Mouse (Mus musculus) gastrocnemius, adult 2 months (tissue): ENCODE data around the gene Xdh. TPM values are rescaled to one million over a fixed set of nuclear protein-coding genes. Genes with fewer than 3 reads are reported as not detected.

Experiments used
- DNase-seq: peaks from one replicate; pipeline ENCODE4 v3.0.0; 2022
- H3K27ac ChIP-seq: fragments of 200-600 bp; 2 replicates; pipeline ENCODE4 v1.8.1; 2022; ENCODE audit warnings: mild to moderate bottlenecking
- H3K4me3 ChIP-seq: fragments of 200-600 bp; 2 replicates; pipeline ENCODE4 v1.8.1; 2022; ENCODE audit warnings: mild to moderate bottlenecking, moderate library complexity
- CTCF ChIP-seq: fragments of 200-600 bp; IDR thresholded peaks from 2 replicates; pipeline ENCODE4 v1.8.1; 2022; ENCODE audit warnings: antibody characterized with exemption, mild to moderate bottlenecking, moderate library complexity
- intact Hi-C: fragments of 180-260 bp; cut with DNase I; formaldehyde crosslinking; loops from one replicate; pipeline ENCODE4 v1.15.1; 2025
- long read RNA-seq, 2 experiments: library from polyadenylated mRNA; stranded (forward); transcript quantifications; one replicate each; pipeline ENCODE4 v2.0.0; 2021
- total RNA-seq, 2 experiments: library from RNA; stranded (reverse); gene quantifications; 2 replicates each; pipeline ENCODE4 v1.2.3; 2021

Gene Xdh
- total RNA-seq: 10 to 100 TPM; 54.9 to 72.1 TPM
- long read RNA-seq, experiment 1, full-length matches to known transcripts: 42 of 56 reads
- long read RNA-seq, experiment 1, partial matches to known transcripts: 5 of 56 reads
- long read RNA-seq, experiment 1, other reads (novel, unspliced or antisense): 9 of 56 reads
- long read RNA-seq, experiment 2, full-length matches to known transcripts: 58 of 72 reads
- long read RNA-seq, experiment 2, partial matches to known transcripts: 4 of 72 reads
- long read RNA-seq, experiment 2, other reads (novel, unspliced or antisense): 10 of 72 reads

DNA sequence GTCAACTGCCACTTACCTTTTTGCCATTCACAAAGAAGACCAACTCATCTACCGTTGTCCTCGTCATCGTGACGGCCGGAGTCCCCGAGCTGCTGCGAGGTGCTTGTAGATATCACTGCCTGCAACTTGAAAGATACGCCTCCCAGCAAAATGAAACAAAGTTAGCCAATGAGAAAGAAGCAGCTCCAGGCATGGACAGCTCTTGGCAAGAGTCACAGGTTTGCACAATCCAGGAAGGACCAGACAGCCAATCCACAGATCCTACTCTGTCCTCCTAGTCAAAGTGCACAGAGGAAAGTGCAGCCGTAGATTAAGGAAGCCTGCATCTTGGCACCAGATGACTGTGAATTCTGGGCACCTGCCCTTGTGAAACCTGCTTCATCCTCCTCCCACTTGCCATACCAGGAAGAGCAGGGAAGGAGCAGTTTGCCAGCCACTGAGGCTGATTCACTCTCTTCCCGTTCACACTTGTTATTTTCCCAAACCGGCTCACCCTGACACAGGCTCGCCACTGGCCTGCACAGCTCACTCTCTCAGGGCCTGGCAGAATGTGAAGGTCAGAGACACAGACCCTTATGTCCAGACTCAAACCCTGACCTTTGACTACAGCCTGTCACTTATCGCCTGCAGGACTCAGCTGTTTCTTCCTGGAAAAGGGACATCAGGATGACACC is at the start of gene Xdh:
TSS of gene Xdh (minus strand) at position 135 of the 674 bp plus-strand sequence.
- TF ChIP-seq CTCF: no peak
- DNase-seq: peak; percentile 75
- intact Hi-C loops: no loop called here
- Histone ChIP-seq H3K27ac (peak within 1 kb of the TSS; percentile 86), H3K4me3 (peak within 1 kb of the TSS; percentile 70)

DNA sequence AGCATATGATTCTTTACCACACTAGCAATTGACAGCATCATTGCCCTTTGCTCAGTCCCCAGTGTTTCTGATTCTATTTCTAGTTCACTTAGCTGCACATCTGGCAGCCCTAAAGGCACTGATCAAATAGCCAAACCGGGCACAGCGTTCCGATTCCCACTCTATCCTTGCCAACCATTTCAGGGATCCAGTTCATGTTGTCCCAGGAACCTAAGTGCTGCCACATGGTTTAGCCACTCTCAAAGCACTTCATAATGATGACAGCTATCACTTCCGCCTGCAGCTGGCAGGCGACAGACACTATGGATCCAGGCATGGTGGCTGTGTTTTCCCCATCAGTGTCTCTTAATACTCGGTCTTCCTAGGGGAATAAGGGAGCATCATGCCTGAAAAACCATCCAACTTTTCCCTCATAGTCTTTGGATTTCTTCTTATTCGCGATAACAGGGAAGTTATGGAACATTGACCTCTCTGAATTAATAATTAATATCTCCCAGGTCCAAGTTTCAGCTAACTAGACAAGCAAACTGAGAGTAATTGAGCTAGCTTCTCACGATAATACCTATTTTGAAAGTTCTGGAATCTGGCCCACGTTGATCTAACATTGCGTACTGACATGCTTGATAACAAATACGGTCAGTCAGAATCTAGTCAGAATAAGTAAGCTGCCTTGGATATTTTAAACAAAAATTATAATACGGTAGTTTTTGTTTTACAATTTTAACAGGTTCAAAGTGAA is 46.1 kb upstream of the Xdh start:
- intact Hi-C loops: no loop called here
- no peak overlapping the region for H3K4me3 ChIP-seq
- DNase-seq: peak; percentile 44
- TF ChIP-seq CTCF: no peak
- H3K27ac ChIP-seq: no peak overlapping the region

DNA sequence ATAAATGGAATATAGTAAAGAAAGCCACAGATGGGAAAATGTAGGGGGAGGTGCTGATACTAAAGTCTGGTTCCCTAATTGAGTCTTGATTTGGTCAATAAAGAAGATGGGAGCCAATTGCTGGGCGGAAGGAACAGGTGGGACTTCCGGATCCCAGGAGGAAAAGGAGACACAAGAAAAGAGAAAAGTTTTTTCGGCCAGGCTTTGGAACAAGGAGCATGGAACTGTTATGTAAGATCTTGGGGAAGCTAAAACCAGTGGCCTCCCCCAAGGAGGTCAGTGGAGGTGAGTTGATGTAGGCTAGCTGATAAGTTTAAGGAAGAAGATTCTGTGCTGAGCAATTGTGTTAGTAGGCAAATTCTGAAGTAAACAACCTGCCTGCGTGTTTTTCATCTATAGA is 41.3 kb upstream of the Xdh start:
- Histone ChIP-seq H3K4me3 (no peak overlapping the region), H3K27ac (peak overlapping the region; percentile 84)
- DNase-seq: no peak
- TF ChIP-seq CTCF: no peak
- intact Hi-C loops: loop anchor here (2.0 kb wide), 1 partner anchor 28 kb away; no protein-coding TSS in a partner anchor

DNA sequence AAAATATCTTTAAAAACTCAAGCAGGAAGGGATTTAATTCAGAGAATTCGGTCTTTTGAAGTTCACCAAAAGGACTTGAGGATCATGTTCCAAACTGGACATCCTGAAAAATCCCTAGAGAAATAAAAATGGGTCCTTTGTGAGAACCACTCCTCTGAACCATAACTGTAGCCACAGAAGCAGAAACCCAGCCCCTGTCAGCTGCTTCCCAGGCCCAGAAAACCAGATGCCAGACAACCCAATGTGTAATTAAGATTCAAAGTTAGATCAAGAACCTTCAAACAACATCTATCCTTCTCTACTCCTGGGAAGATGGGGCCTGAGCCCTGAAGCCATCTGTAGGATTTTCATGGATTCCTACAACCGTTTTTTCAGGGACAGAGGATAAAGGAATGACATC is 36.6 kb upstream of the Xdh start:
- H3K27ac ChIP-seq: peak overlapping the region; percentile 48; the same call in 1 of the 2 replicates
- DNase-seq: no peak
- no peak for TF ChIP-seq CTCF

DNA sequence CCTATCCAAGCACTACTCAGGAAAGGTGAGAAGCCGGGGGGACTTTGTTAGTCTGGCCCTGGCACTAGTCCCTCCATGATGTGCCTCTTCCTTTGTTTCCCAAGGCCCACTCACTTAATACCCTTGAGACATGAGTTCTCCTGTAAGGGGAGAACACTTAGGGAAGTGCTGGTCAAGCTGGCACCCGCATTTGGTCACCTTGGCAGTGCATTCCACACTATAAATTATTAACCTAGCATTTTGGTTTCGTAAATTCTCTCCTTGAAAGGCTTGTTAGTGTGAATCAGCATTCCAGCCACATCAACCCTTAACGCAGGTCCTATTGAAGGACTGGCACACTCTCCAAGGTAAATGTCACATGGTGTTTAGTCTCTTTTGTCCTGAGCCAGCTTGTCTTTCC is 35.9 kb upstream of the Xdh start:
- Histone ChIP-seq H3K27ac (peak overlapping the region; percentile 48), H3K4me3 (no peak overlapping the region)
- intact Hi-C loops: no loop called here
- no peak for TF ChIP-seq CTCF
- no peak for DNase-seq

More for the DNA sequence above, 36.6 kb upstream of the Xdh start:
- no peak overlapping the region for H3K4me3 ChIP-seq
- intact Hi-C loops: no loop called here

DNA sequence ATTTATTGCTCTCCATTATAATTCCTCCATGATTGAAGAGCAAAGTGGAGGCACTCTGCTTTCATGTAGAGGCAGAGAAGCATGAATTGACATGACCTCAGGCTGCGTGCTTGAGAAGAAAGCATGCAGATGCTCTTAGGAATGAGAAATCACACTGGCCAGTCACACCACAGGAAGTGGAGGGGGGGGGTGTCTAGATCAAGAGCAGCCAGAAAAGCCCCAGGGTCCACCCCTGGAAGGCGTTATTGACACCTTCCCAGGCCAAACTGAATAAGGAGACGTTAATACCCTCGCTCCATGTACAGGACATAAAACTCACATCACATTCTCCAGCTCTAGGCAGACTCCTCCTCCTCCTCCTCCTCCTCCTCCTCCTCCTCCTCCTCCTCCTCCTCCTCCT is 34.5 kb upstream of the Xdh start:
- TF ChIP-seq CTCF: no peak
- H3K4me3 ChIP-seq: no peak overlapping the region
- intact Hi-C loops: no loop called here
- no peak overlapping the region for H3K27ac ChIP-seq
- no peak for DNase-seq

DNA sequence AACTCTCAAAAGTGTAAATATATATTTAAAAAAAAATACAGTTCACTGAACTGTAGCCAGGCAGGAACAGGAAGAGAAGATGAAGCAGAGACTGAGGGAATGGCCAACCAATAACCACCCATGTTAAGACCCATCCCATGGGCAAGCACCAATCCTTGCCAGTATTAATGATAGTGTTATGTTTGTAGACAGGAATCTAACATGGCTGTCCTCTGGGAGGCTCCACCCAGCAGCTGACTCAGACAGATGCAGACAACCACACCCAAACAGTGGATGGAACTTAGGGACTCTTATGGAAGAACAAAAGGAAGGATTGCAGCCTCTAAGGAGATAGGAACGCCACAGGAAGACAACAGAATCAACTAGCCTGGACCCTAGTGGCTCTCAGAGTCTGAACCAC is 32.9 kb upstream of the Xdh start:
- 0 out of 2 replicates have a peak overlapping the region, but pooled peaks have one; percentile 20 for H3K27ac ChIP-seq
- intact Hi-C loops: no loop called here
- TF ChIP-seq CTCF: no peak
- DNase-seq: peak; percentile 33
- H3K4me3 ChIP-seq: no peak overlapping the region

DNA sequence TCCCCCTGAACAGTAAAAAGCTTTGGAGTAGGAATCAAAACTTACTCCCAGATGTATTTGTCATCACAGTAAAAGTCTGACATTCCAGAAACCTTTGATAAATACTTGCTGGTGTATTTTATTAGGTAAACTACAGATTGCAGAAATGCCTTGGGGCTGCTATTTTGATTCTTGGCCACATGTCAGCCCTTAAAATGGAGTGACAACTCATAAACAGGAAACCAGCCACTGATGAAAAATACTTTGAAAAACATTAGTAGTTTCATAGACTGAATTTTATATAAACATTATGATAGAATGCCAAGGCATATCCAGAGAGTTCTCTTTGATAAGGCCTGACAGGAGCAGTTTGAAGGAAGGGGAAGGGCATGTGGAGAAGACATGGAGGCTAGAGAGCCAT is 26.1 kb upstream of the Xdh start:
- TF ChIP-seq CTCF: no peak
- H3K4me3 ChIP-seq: no peak overlapping the region
- H3K27ac ChIP-seq: peak overlapping the region; percentile 58
- intact Hi-C loops: no loop called here
- no peak for DNase-seq

DNA sequence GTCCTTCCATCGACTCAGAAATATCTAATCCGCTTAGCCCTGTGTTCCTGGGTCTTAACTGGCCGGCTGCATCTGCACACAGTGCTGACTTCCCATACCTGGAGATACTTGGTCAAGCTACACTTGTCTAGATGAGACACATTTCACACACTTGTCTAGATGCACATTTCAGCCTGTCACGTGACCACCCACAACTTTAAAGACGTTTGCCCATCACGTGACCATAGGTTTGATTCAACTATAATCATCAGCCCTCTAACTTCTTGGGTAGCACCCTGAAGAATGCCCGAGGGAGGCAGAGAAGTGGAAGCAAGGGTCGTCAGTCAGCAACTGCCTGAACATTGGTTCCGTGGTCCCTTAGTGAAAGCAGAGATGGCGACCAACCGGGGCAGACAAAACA is 22.7 kb upstream of the Xdh start:
- intact Hi-C loops: no loop called here
- no peak for TF ChIP-seq CTCF
- no peak for DNase-seq

DNA sequence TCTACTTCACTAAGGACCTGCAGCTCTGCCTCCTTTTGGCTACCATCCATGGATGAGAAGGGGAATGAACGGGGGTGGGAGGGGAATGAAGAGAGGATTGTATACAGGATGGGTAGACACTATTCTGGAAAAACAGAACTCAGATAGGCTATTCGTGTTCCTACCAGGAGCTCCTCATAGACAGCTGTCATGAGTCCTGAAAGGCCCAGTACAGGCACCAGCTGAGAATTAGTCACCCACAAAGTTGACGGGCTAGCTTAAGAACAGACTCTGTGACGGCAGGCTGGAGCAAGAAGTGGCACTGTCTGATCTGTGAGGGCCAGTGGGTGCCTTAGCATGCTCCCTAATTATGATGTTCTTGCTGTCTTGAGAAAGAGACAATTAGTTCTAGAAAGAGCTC is 21.3 kb upstream of the Xdh start:
- no peak for TF ChIP-seq CTCF
- Histone ChIP-seq H3K4me3 (no peak overlapping the region), H3K27ac (peak overlapping the region; percentile 85)
- intact Hi-C loops: no loop called here
- no peak for DNase-seq

More for the DNA sequence above, 22.7 kb upstream of the Xdh start:
- Histone ChIP-seq H3K27ac (peak overlapping the region; percentile 85; the same call in 1 of the 2 replicates), H3K4me3 (no peak overlapping the region)

DNA sequence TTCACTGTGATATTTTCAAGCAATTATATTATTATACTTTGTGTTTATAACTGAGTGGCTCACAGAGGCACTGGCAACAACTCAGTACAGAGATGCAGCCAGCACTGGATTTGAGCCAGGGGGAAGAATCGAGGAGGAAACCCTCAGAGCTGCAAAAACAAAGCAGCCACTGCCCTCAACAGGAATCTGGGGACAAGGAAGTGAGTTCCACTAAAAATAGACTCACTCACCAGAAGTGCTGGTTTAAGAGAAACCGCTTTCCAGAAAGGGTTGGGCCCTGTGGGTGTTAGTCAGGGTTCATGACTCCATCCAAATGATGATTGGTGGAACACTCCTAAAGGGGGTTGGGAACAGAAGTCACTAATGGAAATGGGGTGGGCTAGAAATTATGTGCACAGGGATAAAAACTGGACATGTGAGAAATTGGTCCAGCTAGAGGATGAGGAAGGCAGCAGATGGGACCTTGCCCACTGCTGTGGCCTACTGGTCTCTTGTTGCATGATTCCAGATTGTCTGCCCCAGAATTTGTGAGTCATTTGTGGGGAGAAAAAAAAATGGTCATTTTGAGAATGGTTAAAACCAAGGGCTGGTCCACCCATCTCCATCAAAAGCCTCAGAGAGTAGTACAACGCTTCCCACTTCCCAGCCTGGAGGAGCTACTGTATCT is 20.5 kb upstream of the Xdh start:
- Histone ChIP-seq H3K4me3 (no peak overlapping the region), H3K27ac (peak overlapping the region; percentile 85)
- peak; percentile 21; the same call in 1 of the 2 replicates for TF ChIP-seq CTCF
- intact Hi-C loops: no loop called here
- DNase-seq: peak; percentile 84

DNA sequence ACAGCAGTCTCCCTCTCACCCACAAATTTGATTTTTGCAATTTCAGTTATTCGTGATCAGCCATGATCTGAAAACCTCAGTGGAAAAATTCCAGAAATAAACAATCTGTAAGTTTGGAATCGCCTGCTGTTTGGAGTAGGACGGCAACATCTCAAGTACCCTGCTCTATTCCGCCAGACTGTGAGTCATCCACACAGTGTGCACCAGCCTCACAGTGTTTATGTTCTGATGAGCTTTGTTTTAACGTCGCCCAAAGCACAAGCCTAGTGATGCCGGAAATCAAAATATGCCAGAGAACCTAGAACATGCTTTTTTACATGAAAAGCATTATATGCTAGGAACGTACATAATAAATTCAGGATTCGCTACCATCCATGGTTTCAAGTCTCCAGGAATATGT is 14.9 kb upstream of the Xdh start:
- H3K27ac ChIP-seq: peak overlapping the region; percentile 83
- intact Hi-C loops: no loop called here
- DNase-seq: no peak
- no peak for TF ChIP-seq CTCF
- H3K4me3 ChIP-seq: no peak overlapping the region
